34 mouse cellular contexts compared by ENCODE assay signal in the genomic region with DNA sequence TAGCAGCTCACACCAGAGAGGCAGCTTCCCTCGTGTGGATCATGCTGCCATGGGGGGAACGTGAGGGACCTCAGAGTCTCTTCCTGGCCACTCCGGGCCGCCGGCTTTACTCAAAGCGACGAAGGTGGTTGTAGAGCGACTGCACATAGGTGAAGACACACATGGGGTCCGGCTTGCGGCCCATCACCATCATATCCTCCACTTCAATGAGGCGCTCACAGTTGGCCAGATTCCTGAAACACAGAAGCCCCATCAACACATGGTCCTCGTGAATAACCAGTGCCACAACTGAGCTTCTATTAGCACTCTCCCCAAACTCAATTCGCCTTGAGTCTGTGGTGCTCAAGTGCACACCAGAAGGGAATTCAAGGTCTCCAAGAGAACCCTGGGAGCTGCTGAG. TPM values are rescaled to one million over a fixed set of nuclear protein-coding genes. Genes with fewer than 3 reads are reported as not detected.
"Had no signal": no experiment of that assay in that cellular context is flagged by ENCODE, and none has a peak within 500 bp of the region (broad histone marks: within the 10 kb centered on the region; RNA-seq: fewer than 3 reads in every experiment).

No protein-coding gene starts in this region.

- H3K4me2 ChIP-seq: heart, embryonic 11.5 days; heart, embryonic 13.5 days; heart, embryonic 15.5 days; hindbrain, embryonic 13.5 days; hindbrain, embryonic 15.5 days; kidney, embryonic 15.5 days; limb, embryonic 13.5 days; limb, embryonic 15.5 days had no signal

- ATAC-seq: forebrain, postnatal 0 days; hindbrain, postnatal 0 days; intestine, embryonic 16.5 days had no signal

- H3K9ac ChIP-seq: forebrain, postnatal 0 days; heart, embryonic 13.5 days; heart, embryonic 15.5 days; hindbrain, embryonic 13.5 days; hindbrain, embryonic 15.5 days; kidney, embryonic 15.5 days; limb, embryonic 13.5 days; limb, embryonic 15.5 days had no signal

- H3K9me3 ChIP-seq: heart, embryonic 13.5 days; heart, embryonic 15.5 days; hindbrain, embryonic 13.5 days; hindbrain, embryonic 15.5 days; kidney, embryonic 15.5 days; limb, embryonic 13.5 days; limb, embryonic 15.5 days had no signal

- H3K27ac ChIP-seq: heart, adult 2 months; heart, embryonic 13.5 days; heart, embryonic 15.5 days; hindbrain, embryonic 13.5 days; hindbrain, embryonic 15.5 days; hindbrain, postnatal 0 days; kidney, embryonic 15.5 days; kidney, postnatal 0 days; limb, embryonic 13.5 days; limb, embryonic 15.5 days had no signal

- H3K4me3 ChIP-seq: heart, adult 2 months; heart, embryonic 13.5 days; heart, embryonic 15.5 days; hindbrain, embryonic 13.5 days; hindbrain, embryonic 15.5 days; kidney, embryonic 15.5 days; limb, embryonic 13.5 days; limb, embryonic 15.5 days had no signal

- H3K36me3 ChIP-seq: hindbrain, embryonic 13.5 days; hindbrain, embryonic 15.5 days; limb, embryonic 13.5 days; limb, embryonic 15.5 days had no signal

- H3K27me3 ChIP-seq: heart, embryonic 13.5 days; heart, embryonic 15.5 days; hindbrain, embryonic 13.5 days; hindbrain, embryonic 15.5 days; kidney, embryonic 15.5 days; limb, embryonic 13.5 days; limb, embryonic 15.5 days had no signal

- DNase-seq: forebrain, postnatal 0 days; gastrocnemius, postnatal 10 days; gastrocnemius, postnatal 25 days; heart, adult 2 months; heart, postnatal 14 days; heart, postnatal 36 days; kidney, adult 11 months; kidney, adult 2 months; kidney, adult 9 months; kidney, postnatal 14 days; kidney, postnatal 36 days; layer of hippocampus, adult 9-11 months; layer of hippocampus, postnatal 36 days; left cerebral cortex, postnatal 4 days had no signal

RNA-seq across cellular contexts. Expression of a gene that starts 28.9 kb away (rescaled TPM):
- total RNA-seq: heart, adult 2 months; heart, postnatal 36 days; hematopoietic stem cell, adult 5-6 weeks; liver, adult 2 months had no signal
- polyA plus RNA-seq: large intestine, adult 2 months; liver, adult 2 months had no signal

RNA-seq across cellular contexts. Expression of a gene that starts 44.1 kb away (rescaled TPM):
- total RNA-seq: forebrain, postnatal 0 days; heart, adult 2 months; heart, postnatal 36 days; hematopoietic stem cell, adult 5-6 weeks; hindbrain, postnatal 0 days; layer of hippocampus, postnatal 14 days; layer of hippocampus, postnatal 36 days; left cerebral cortex, postnatal 10 days; left cerebral cortex, postnatal 25 days; left cerebral cortex, postnatal 4 days had no signal
- polyA plus RNA-seq: forebrain, postnatal 0 days; heart, embryonic 11.5 days; heart, embryonic 13.5 days; heart, embryonic 15.5 days; heart, postnatal 0 days; hindbrain, embryonic 11.5 days; hindbrain, embryonic 13.5 days; hindbrain, embryonic 15.5 days; hindbrain, postnatal 0 days; limb, embryonic 11.5 days had no signal
